Mouse (Mus musculus) myocyte (in vitro differentiated cells): ENCODE data around the gene Tubgcp2.

Experiments
- MAX ChIP-seq: IDR thresholded peaks from one replicate; pipeline ENCODE4 v1.6.1; 2011; ENCODE audit warnings: low read depth, mild to moderate bottlenecking, control low read depth
- MYOD1 ChIP-seq, 3 experiments: IDR thresholded peaks; one replicate each; pipeline ENCODE4 v1.6.1; 2011; ENCODE audit warnings: control low read depth in 2 of 3, low read depth in 2 of 3, mild to moderate bottlenecking in 2 of 3, moderate library complexity in 1 of 3; ENCODE audit not compliant: insufficient read length in 2 of 3, control insufficient read depth in 1 of 3
- MYOG ChIP-seq, 3 experiments: IDR thresholded peaks; one replicate each; pipeline ENCODE4 v1.6.1; 2011; ENCODE audit warnings: control low read depth in 2 of 3, low read depth in 2 of 3, mild to moderate bottlenecking in 2 of 3; ENCODE audit not compliant: insufficient read length in 2 of 3, control insufficient read depth in 1 of 3, insufficient read depth in 1 of 3
- POLR2A ChIP-seq: IDR thresholded peaks from one replicate; pipeline ENCODE4 v1.6.1; 2011; ENCODE audit warnings: low read depth, mild to moderate bottlenecking, control low read depth, moderate library complexity; ENCODE audit not compliant: insufficient read length
- POLR2AphosphoS2 ChIP-seq: IDR thresholded peaks from one replicate; pipeline ENCODE4 v1.6.1; 2011; ENCODE audit warnings: low read depth, control low read depth; ENCODE audit not compliant: insufficient read length
- TCF12 ChIP-seq: IDR thresholded peaks from one replicate; pipeline ENCODE4 v1.6.1; 2011; ENCODE audit warnings: mild to moderate bottlenecking, control low read depth; ENCODE audit not compliant: poor library complexity, insufficient read depth, severe bottlenecking
- TCF3 ChIP-seq: IDR thresholded peaks from one replicate; pipeline ENCODE4 v1.6.1; 2011; ENCODE audit warnings: low read depth, control low read depth; ENCODE audit not compliant: insufficient read length

DNA sequence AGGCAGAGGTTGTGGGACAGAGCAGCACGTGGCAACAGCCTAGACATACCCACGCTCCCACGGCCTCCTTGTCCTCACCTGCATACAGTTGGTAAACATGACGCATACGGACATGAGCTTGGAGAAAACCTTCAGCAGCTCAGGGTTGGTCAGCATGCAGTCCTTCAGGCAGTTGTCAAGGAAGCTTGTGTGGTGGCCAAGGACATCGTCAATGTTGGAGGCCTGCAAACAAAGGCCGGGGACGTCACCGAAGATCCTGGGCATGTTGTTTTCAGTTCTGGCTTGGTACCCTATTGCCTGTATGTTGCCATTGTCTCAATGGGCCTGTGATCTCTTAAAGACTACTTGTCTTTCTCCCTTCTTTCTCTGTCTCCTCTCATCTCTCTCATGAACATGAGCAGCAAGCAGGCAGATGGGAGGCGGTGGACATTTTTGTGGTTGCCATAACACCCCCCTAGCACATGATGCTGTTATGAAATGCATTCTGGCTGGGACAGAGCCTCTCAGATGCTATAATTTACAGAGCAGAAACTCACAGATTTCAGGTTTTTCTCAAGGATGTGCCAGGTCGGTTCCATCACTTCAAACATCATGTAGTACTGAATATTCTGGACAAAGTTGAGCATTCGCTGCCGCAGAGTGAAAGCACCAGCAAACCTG lies 37.6 kb downstream of the Tubgcp2 start:
- no peak for TF ChIP-seq POLR2A
- no peak for TF ChIP-seq TCF12
- TF ChIP-seq POLR2AphosphoS2 = no peak
- TF ChIP-seq MAX = no peak
- no peak for TF ChIP-seq MYOD1 (IDR thresholded peaks at IDR 0.05; ENCODE audit: control insufficient read depth in 1 of 3, insufficient read length in 2 of 3, low read depth in 2 of 3)
- no peak for TF ChIP-seq TCF3
- TF ChIP-seq MYOG (IDR thresholded peaks at IDR 0.05; ENCODE audit: control insufficient read depth in 1 of 3, insufficient read depth in 1 of 3, insufficient read length in 2 of 3, low read depth in 2 of 3) = no peak
